Mouse (Mus musculus): ENCODE results near the gene Cacna2d2. TPM values are rescaled to one million over a fixed set of nuclear protein-coding genes. Genes with fewer than 3 reads are reported as not detected.

The Cacna2d2 gene
- polyA plus RNA-seq, 1 experiment from 2014 or later: 0.18 TPM

GRCm38 (mm10) chr9:107388263-107388662 lies 11.1 kb upstream of the Cacna2d2 start:
- ATAC-seq (replicated peaks; ENCODE audit: low FRiP score) (no peak), DNase-seq (ENCODE audit: low spot score) (no peak)
- Histone ChIP-seq H3K9me3 (ENCODE audit: control insufficient read depth, low read length) (no peaks in the 10 kb centered on the region), H3K4me2 (no peak overlapping the region), H3K9ac (ENCODE audit: low read depth, low read length) (no peak overlapping the region), H3K27ac (ENCODE audit: low read depth, low read length) (no peak overlapping the region), H3K27me3 (replicated peaks; ENCODE audit: control insufficient read depth, insufficient read depth, low read length) (peaks cover 39% of the 10 kb centered on the region), H3K36me3 (ENCODE audit: control insufficient read depth, insufficient read depth, low read length) (no peaks in the 10 kb centered on the region), H3K4me3 (ENCODE audit: low read depth, low read length) (no peak overlapping the region), H3K4me1 (replicated peaks; ENCODE audit: control insufficient read depth, insufficient read depth, low read length) (peaks cover 4% of the 10 kb centered on the region; the same call in 1 of the 2 replicates)
- WGBS: 59% methylated on average over 2 of the region's 2 CpGs

DNA sequence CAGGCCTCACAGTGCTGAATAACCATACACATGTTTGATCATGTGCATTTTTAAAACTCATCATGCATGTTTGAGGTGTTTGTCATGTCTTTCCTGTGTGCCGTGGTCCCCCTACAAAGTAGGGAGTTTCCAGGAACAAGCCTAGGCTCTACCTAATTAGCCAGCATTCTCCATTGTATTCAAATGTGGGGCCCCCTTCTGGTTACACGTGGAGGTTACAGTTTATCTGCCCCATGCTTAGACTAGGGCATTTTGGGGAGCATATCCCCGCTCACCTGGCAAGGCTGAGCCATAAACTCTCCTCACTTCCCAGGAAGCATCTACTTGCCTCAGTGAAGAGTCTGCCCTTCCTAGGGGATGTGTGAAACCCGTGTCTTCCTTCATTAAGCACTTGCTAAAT lies 3.0 kb upstream of the Cacna2d2 start:
- DNase-seq (ENCODE audit: low spot score) (no peak), ATAC-seq (replicated peaks; ENCODE audit: low FRiP score) (no peak)
- Histone ChIP-seq H3K4me1 (replicated peaks; ENCODE audit: control insufficient read depth, insufficient read depth, low read length) (no peaks in the 10 kb centered on the region), H3K9me3 (ENCODE audit: control insufficient read depth, low read length) (no peaks in the 10 kb centered on the region), H3K4me3 (ENCODE audit: low read depth, low read length) (no peak overlapping the region), H3K27me3 (replicated peaks; ENCODE audit: control insufficient read depth, insufficient read depth, low read length) (peaks cover 73% of the 10 kb centered on the region), H3K9ac (ENCODE audit: low read depth, low read length) (no peak overlapping the region), H3K36me3 (ENCODE audit: control insufficient read depth, insufficient read depth, low read length) (no peaks in the 10 kb centered on the region), H3K27ac (ENCODE audit: low read depth, low read length) (no peak overlapping the region), H3K4me2 (no peak overlapping the region)
- WGBS: 31% methylated on average over 4 of the region's 4 CpGs

GRCm38 (mm10) chr9:107398968-107399367 lies 444 bp upstream of the Cacna2d2 start:
- no peaks in the 10 kb centered on the region for H3K9me3 ChIP-seq (ENCODE audit: control insufficient read depth, low read length)
- H3K4me3 ChIP-seq (ENCODE audit: low read depth, low read length): no peak overlapping the region
- H3K9ac ChIP-seq (ENCODE audit: low read depth, low read length): no peak overlapping the region
- no peak overlapping the region; the same call in 1 of the 2 replicates for H3K4me2 ChIP-seq
- no peak overlapping the region for H3K27ac ChIP-seq (ENCODE audit: low read depth, low read length)
- H3K4me1 ChIP-seq (replicated peaks; ENCODE audit: control insufficient read depth, insufficient read depth, low read length): no peaks in the 10 kb centered on the region
- ATAC-seq (replicated peaks; ENCODE audit: low FRiP score) (no peak), DNase-seq (ENCODE audit: low spot score) (no peak)
- H3K36me3 ChIP-seq (ENCODE audit: control insufficient read depth, insufficient read depth, low read length): no peaks in the 10 kb centered on the region
- peaks cover 88% of the 10 kb centered on the region for H3K27me3 ChIP-seq (replicated peaks; ENCODE audit: control insufficient read depth, insufficient read depth, low read length)
- WGBS: 27% methylated on average over 11 of the region's 11 CpGs

DNA sequence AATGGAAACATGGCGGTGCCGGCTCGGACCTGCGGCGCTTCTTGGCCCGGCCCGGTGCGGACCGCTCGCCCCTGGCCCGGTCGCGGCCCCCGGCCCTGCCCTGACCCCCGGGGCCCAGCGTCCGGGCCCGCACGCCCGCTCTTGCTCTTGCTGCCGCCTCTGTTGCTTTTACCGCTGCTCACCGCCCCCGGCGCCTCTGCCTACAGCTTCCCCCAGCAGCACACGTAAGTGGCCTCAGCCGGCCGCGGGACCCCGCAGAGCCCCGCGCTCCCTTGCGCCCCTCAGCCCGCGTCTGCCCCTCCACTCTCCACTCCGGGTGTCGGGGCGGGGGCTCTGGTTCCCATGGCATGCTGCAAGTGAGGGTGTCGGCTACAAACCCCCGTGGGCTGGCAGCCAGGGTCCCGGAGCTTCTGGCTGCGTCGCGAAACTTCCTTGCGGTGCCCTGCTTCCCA lies 674 bp downstream of the Cacna2d2 start:
- Histone ChIP-seq H3K4me1 (replicated peaks; ENCODE audit: control insufficient read depth, insufficient read depth, low read length) (no peaks in the 10 kb centered on the region), H3K4me3 (ENCODE audit: low read depth, low read length) (peak overlapping the region; percentile 57), H3K27ac (ENCODE audit: low read depth, low read length) (no peak overlapping the region), H3K36me3 (ENCODE audit: control insufficient read depth, insufficient read depth, low read length) (no peaks in the 10 kb centered on the region), H3K9ac (ENCODE audit: low read depth, low read length) (no peak overlapping the region), H3K9me3 (ENCODE audit: control insufficient read depth, low read length) (no peaks in the 10 kb centered on the region), H3K4me2 (peak overlapping the region; percentile 85), H3K27me3 (replicated peaks; ENCODE audit: control insufficient read depth, insufficient read depth, low read length) (peaks cover 87% of the 10 kb centered on the region)
- no peak for ATAC-seq (replicated peaks; ENCODE audit: low FRiP score)
- 2% methylated on average over 37 of the region's 45 CpGs for WGBS
- no peak for DNase-seq (ENCODE audit: low spot score)

- peaks cover 84% of the 10 kb centered on the region for H3K27me3 ChIP-seq (replicated peaks; ENCODE audit: control insufficient read depth, insufficient read depth, low read length)
- 22% methylated on average over 13 of the region's 13 CpGs for WGBS
- no peak overlapping the region for H3K27ac ChIP-seq (ENCODE audit: low read depth, low read length)
- H3K9me3 ChIP-seq (ENCODE audit: control insufficient read depth, low read length): no peaks in the 10 kb centered on the region
- ATAC-seq (replicated peaks; ENCODE audit: low FRiP score) (no peak), DNase-seq (ENCODE audit: low spot score) (no peak)
- peak overlapping the region; percentile 57 for H3K4me3 ChIP-seq (ENCODE audit: low read depth, low read length)
- no peak overlapping the region for H3K9ac ChIP-seq (ENCODE audit: low read depth, low read length)
- no peaks in the 10 kb centered on the region for H3K4me1 ChIP-seq (replicated peaks; ENCODE audit: control insufficient read depth, insufficient read depth, low read length)
- H3K4me2 ChIP-seq: peak overlapping the region; percentile 85
- no peaks in the 10 kb centered on the region for H3K36me3 ChIP-seq (ENCODE audit: control insufficient read depth, insufficient read depth, low read length)
These were observed 1.4 kb downstream of the Cacna2d2 start for GRCm38 (mm10) chr9:107400666-107401285.

- no peak overlapping the region for H3K4me3 ChIP-seq (ENCODE audit: low read depth, low read length)
- no peaks in the 10 kb centered on the region for H3K9me3 ChIP-seq (ENCODE audit: control insufficient read depth, low read length)
- peaks cover 64% of the 10 kb centered on the region for H3K27me3 ChIP-seq (replicated peaks; ENCODE audit: control insufficient read depth, insufficient read depth, low read length)
- no peak overlapping the region for H3K9ac ChIP-seq (ENCODE audit: low read depth, low read length)
- no peak overlapping the region for H3K4me2 ChIP-seq
- no peaks in the 10 kb centered on the region for H3K36me3 ChIP-seq (ENCODE audit: control insufficient read depth, insufficient read depth, low read length)
- no peak for ATAC-seq (replicated peaks; ENCODE audit: low FRiP score)
- no peaks in the 10 kb centered on the region for H3K4me1 ChIP-seq (replicated peaks; ENCODE audit: control insufficient read depth, insufficient read depth, low read length)
- no peak for DNase-seq (ENCODE audit: low spot score)
- no peak overlapping the region for H3K27ac ChIP-seq (ENCODE audit: low read depth, low read length)
- 55% methylated on average over 7 of the region's 7 CpGs for WGBS
These were observed 3.7 kb downstream of the Cacna2d2 start for GRCm38 (mm10) chr9:107403116-107403515.

DNA sequence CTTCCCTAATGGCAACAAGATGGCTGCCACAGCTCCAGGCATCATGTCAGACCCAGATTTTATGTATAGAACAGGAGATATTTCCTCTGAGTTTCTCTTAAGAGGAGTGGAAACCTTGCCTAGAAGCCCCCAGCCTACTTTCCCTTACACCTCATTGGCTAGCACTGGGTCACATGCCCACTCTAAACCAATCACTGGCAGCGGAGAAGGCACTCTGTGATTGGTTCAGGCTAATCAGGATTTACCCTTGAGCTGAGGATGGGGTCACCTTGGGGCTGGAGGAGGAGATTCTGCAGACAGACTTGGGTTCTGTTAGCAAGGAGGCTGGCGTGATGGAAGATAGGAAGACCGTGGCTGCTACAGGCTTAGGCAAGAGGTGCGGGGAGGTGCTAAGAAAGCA lies 10.0 kb downstream of the Cacna2d2 start:
- Histone ChIP-seq H3K9me3 (ENCODE audit: control insufficient read depth, low read length) (no peaks in the 10 kb centered on the region), H3K36me3 (ENCODE audit: control insufficient read depth, insufficient read depth, low read length) (no peaks in the 10 kb centered on the region), H3K4me1 (replicated peaks; ENCODE audit: control insufficient read depth, insufficient read depth, low read length) (no peaks in the 10 kb centered on the region), H3K4me2 (no peak overlapping the region), H3K27ac (ENCODE audit: low read depth, low read length) (no peak overlapping the region), H3K9ac (ENCODE audit: low read depth, low read length) (no peak overlapping the region), H3K4me3 (ENCODE audit: low read depth, low read length) (no peak overlapping the region), H3K27me3 (replicated peaks; ENCODE audit: control insufficient read depth, insufficient read depth, low read length) (peaks cover 17% of the 10 kb centered on the region)
- no peak for ATAC-seq (replicated peaks; ENCODE audit: low FRiP score)
- DNase-seq (ENCODE audit: low spot score): no peak
- 73% methylated on average over 4 of the region's 4 CpGs for WGBS

DNA sequence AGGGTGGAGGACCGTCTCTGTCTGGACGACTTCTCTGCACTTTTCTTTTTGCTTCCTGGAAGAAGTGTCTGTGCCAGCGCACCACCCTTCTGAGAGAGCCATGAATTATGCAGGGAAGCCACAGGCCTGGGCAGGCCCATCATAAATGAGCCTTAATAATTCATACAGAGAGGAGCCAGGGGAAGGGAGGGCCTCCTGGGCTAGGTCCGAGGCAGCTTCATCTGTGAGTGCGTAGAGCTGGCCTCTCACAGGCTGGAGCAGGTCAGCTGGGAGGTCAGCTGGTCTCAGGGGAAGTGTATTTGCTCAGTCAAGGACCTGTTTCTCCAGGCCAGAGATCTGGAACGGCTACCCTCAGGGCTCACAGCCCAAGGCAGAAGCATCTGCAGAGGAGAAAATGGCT lies 17.7 kb downstream of the Cacna2d2 start:
- Histone ChIP-seq H3K4me1 (replicated peaks; ENCODE audit: control insufficient read depth, insufficient read depth, low read length) (no peaks in the 10 kb centered on the region), H3K4me2 (no peak overlapping the region), H3K27ac (ENCODE audit: low read depth, low read length) (no peak overlapping the region), H3K4me3 (ENCODE audit: low read depth, low read length) (no peak overlapping the region), H3K9ac (ENCODE audit: low read depth, low read length) (no peak overlapping the region), H3K36me3 (ENCODE audit: control insufficient read depth, insufficient read depth, low read length) (no peaks in the 10 kb centered on the region), H3K27me3 (replicated peaks; ENCODE audit: control insufficient read depth, insufficient read depth, low read length) (peaks cover 6% of the 10 kb centered on the region; the same call in 1 of the 2 replicates), H3K9me3 (ENCODE audit: control insufficient read depth, low read length) (no peaks in the 10 kb centered on the region)
- no peak for DNase-seq (ENCODE audit: low spot score)
- 56% methylated on average over 6 of the region's 6 CpGs for WGBS
- no peak for ATAC-seq (replicated peaks; ENCODE audit: low FRiP score)

DNA sequence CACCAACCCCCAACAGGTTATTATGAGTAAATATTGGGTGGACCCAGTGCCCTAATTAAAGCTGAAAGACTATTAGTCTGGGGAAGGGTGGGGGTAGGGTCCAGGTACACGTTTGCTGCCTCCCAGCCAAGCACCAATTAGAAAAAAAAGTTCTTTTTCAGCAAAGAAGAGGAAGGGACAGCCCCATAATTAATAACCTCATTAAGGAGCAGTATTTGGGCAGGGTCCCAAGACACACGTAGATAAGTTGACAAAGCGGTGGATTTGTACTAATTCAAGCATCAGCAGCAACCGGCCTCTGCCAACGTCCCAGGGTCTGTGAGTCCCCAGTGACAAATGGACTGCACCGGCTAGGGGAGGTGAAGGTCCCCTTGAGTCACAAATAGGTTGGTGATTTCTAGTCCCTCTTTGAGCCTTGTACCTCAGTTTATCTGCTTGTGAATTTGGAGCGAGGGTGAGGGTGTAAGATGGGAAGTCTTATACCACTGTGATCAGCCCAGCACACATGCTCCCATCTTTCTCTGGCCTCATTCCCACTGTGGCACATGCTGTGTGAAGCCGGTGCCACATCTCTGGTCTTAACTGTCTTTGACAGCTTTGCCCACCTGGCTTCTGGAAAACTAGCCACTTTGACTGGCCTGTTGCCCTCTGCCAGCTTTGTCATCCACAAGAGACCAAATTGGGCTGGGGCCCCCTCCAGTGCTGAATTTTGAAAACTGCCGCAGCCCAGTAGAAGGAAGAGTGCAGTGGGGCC lies 20.3 kb downstream of the Cacna2d2 start:
- DNase-seq (ENCODE audit: low spot score): no peak
- Histone ChIP-seq H3K9me3 (ENCODE audit: control insufficient read depth, low read length) (no peaks in the 10 kb centered on the region), H3K4me2 (no peak overlapping the region), H3K27ac (ENCODE audit: low read depth, low read length) (no peak overlapping the region), H3K9ac (ENCODE audit: low read depth, low read length) (no peak overlapping the region), H3K36me3 (ENCODE audit: control insufficient read depth, insufficient read depth, low read length) (no peaks in the 10 kb centered on the region), H3K27me3 (replicated peaks; ENCODE audit: control insufficient read depth, insufficient read depth, low read length) (no peaks in the 10 kb centered on the region), H3K4me3 (ENCODE audit: low read depth, low read length) (no peak overlapping the region), H3K4me1 (replicated peaks; ENCODE audit: control insufficient read depth, insufficient read depth, low read length) (no peaks in the 10 kb centered on the region)
- ATAC-seq (replicated peaks; ENCODE audit: low FRiP score): no peak
- 70% methylated on average over 9 of the region's 9 CpGs for WGBS
